In the genomic region with DNA sequence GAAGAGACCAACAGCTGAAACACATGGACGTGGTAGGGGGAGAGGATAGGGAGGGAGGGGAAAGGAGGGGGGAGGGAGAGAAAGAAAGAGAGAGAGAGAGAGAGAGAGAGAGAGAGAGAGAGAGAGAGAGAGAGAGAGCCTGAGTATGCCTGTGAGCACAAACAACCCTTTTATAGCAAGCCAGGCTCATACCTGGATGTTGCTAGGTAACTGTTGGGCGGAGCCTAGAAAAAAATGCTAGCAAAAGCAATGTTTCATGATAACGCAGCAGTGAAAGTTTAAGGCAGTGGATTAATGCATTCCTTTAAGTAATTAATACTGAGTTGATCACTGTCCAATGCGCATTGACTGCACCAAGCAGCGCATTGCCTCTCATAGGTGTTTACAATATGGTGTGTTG, we compare ENCODE assay signal across 29 mouse cellular contexts. TPM values are rescaled to one million over a fixed set of nuclear protein-coding genes. Genes with fewer than 3 reads are reported as not detected.
DNase-seq lines count a peak whose midpoint lies in the region; ATAC-seq and TF ChIP-seq lines count a peak whose summit lies in the region.
"Had no signal": no experiment of that assay in that cellular context is flagged by ENCODE, and none has a peak within 500 bp of the region (broad histone marks: within the 10 kb centered on the region; RNA-seq: fewer than 3 reads in every experiment).

No protein-coding gene starts in this region.

- TF ChIP-seq EP300 in stomach, postnatal 0 days (optimal IDR thresholded peaks at IDR 0.05): no peak
- TF ChIP-seq EP300 in liver, postnatal 0 days (IDR thresholded peaks at IDR 0.05; ENCODE audit: low read depth): no peak

- H3K9ac ChIP-seq in intestine, postnatal 0 days (ENCODE audit: low read depth, low read length): no peak overlapping the region
- H3K9ac ChIP-seq in stomach, postnatal 0 days (ENCODE audit: low read length): no peak overlapping the region
- no peak overlapping the region for H3K9ac ChIP-seq in liver, postnatal 0 days (replicated peaks)
- H3K9ac ChIP-seq: embryonic facial prominence, embryonic 13.5 days; hindbrain, embryonic 15.5 days; liver, embryonic 12.5 days; midbrain, embryonic 12.5 days; neural tube, embryonic 13.5 days had no signal

- no peaks in the 10 kb centered on the region for H3K4me1 ChIP-seq in kidney, adult 2 months (ENCODE audit: control insufficient read depth, insufficient read depth, low read length)
- H3K4me1 ChIP-seq in intestine, postnatal 0 days (replicated peaks; ENCODE audit: control insufficient read depth, insufficient read depth, low read length): no peaks in the 10 kb centered on the region
- no peaks in the 10 kb centered on the region for H3K4me1 ChIP-seq in stomach, postnatal 0 days (replicated peaks; ENCODE audit: control insufficient read depth, insufficient read depth)
- no peaks in the 10 kb centered on the region for H3K4me1 ChIP-seq in liver, postnatal 0 days (ENCODE audit: insufficient read depth)
- H3K4me1 ChIP-seq: hindbrain, embryonic 15.5 days; liver, embryonic 12.5 days; midbrain, embryonic 12.5 days; neural tube, embryonic 13.5 days had no signal

- no peak overlapping the region for H3K27ac ChIP-seq in kidney, adult 2 months (ENCODE audit: insufficient read depth, low read depth, low read length)
- H3K27ac ChIP-seq in intestine, postnatal 0 days (ENCODE audit: low read depth, low read length): no peak overlapping the region
- no peak overlapping the region for H3K27ac ChIP-seq in stomach, postnatal 0 days (replicated peaks)
- no peak overlapping the region for H3K27ac ChIP-seq in liver, postnatal 0 days (ENCODE audit: low read depth)
- H3K27ac ChIP-seq: embryonic facial prominence, embryonic 13.5 days; hindbrain, embryonic 15.5 days; liver, embryonic 12.5 days; midbrain, embryonic 12.5 days; neural tube, embryonic 13.5 days had no signal

- intact Hi-C loops in gastrocnemius, postnatal 36 days (cut with DNase I): no loop called here

- no peak for TF ChIP-seq CTCF in kidney, adult 2 months (conservative IDR thresholded peaks at IDR 0.05; ENCODE audit: insufficient read depth, insufficient read length, low read depth, low read length)
- TF ChIP-seq CTCF in intestine, postnatal 0 days (IDR thresholded peaks at IDR 0.05; ENCODE audit: low read depth): no peak
- TF ChIP-seq CTCF in stomach, postnatal 0 days (IDR thresholded peaks at IDR 0.05; ENCODE audit: low read depth): no peak
- TF ChIP-seq CTCF in liver, postnatal 0 days (IDR thresholded peaks at IDR 0.05; ENCODE audit: low read depth): no peak

- H3K9me3 ChIP-seq in intestine, postnatal 0 days (ENCODE audit: control insufficient read depth): no peaks in the 10 kb centered on the region
- H3K9me3 ChIP-seq in stomach, postnatal 0 days (ENCODE audit: control insufficient read depth, low read length): no peaks in the 10 kb centered on the region
- no peaks in the 10 kb centered on the region for H3K9me3 ChIP-seq in liver, postnatal 0 days (ENCODE audit: low read length)
- H3K9me3 ChIP-seq: embryonic facial prominence, embryonic 13.5 days; hindbrain, embryonic 15.5 days; liver, embryonic 12.5 days; neural tube, embryonic 13.5 days had no signal

- H3K36me3 ChIP-seq in kidney, adult 2 months (ENCODE audit: control insufficient read depth, insufficient read depth, low read length): no peaks in the 10 kb centered on the region
- no peaks in the 10 kb centered on the region for H3K36me3 ChIP-seq in intestine, postnatal 0 days (ENCODE audit: control insufficient read depth, insufficient read depth)
- no peaks in the 10 kb centered on the region for H3K36me3 ChIP-seq in stomach, postnatal 0 days (ENCODE audit: control insufficient read depth, insufficient read depth, low read length)
- H3K36me3 ChIP-seq in liver, postnatal 0 days (replicated peaks; ENCODE audit: insufficient read depth, low read length): no peaks in the 10 kb centered on the region
- H3K36me3 ChIP-seq: embryonic facial prominence, embryonic 13.5 days; hindbrain, embryonic 15.5 days; liver, embryonic 12.5 days; midbrain, embryonic 12.5 days; neural tube, embryonic 13.5 days had no signal

- DNase-seq in kidney, adult 2 months: peak; percentile 25
- no peak for DNase-seq in kidney, adult 11 months
- DNase-seq in lung, postnatal 10 days: peak; percentile 24
- DNase-seq in lung, postnatal 25 days (ENCODE audit: low spot score): no peak
- peak; percentile 48 for DNase-seq in stomach, postnatal 0 days (ENCODE audit: low spot score)
- DNase-seq in gastrocnemius, postnatal 36 days: no peak
- DNase-seq in liver, postnatal 0 days: no peak
- DNase-seq: adrenal gland, postnatal 10 days; cerebellum, adult 11-12 months; cerebellum, adult 9-11 months; gastrocnemius, postnatal 14 days; heart, adult 18-20 months; kidney, adult 18-20 months; layer of hippocampus, postnatal 36 days; left cerebral cortex, postnatal 4 days; thymus, adult 18-20 months; thymus, postnatal 25 days had no signal

- peak; percentile 60; the same call in 1 of the 2 replicates for ATAC-seq in intestine, postnatal 0 days
- ATAC-seq in stomach, postnatal 0 days (ENCODE audit: low FRiP score, low TSS enrichment): peak; percentile 49; the same call in 1 of the 2 replicates
- no peak for ATAC-seq in liver, postnatal 0 days
- ATAC-seq: forebrain, embryonic 16.5 days; liver, embryonic 12.5 days; Patski had no signal

- no peak for TF ChIP-seq POLR2A in kidney, adult 2 months (IDR thresholded peaks at IDR 0.05; ENCODE audit: low read depth, low read length)

- no peaks in the 10 kb centered on the region for H3K27me3 ChIP-seq in kidney, adult 2 months (replicated peaks; ENCODE audit: control insufficient read depth, insufficient read depth, low read length)
- no peaks in the 10 kb centered on the region for H3K27me3 ChIP-seq in intestine, postnatal 0 days (replicated peaks; ENCODE audit: control insufficient read depth, insufficient read depth, low read length)
- H3K27me3 ChIP-seq in stomach, postnatal 0 days (ENCODE audit: control insufficient read depth, insufficient read depth, low read length): no peaks in the 10 kb centered on the region
- H3K27me3 ChIP-seq in liver, postnatal 0 days (ENCODE audit: insufficient read depth, low read length): no peaks in the 10 kb centered on the region
- H3K27me3 ChIP-seq: embryonic facial prominence, embryonic 13.5 days; hindbrain, embryonic 15.5 days; liver, embryonic 12.5 days; midbrain, embryonic 12.5 days; neural tube, embryonic 13.5 days; Patski had no signal

- no peak overlapping the region for H3K4me3 ChIP-seq in kidney, adult 2 months (ENCODE audit: insufficient read depth, low read depth, low read length)
- no peak overlapping the region for H3K4me3 ChIP-seq in intestine, postnatal 0 days (ENCODE audit: low read depth, low read length)
- H3K4me3 ChIP-seq in stomach, postnatal 0 days (ENCODE audit: low read depth, low read length): no peak overlapping the region
- no peak overlapping the region for H3K4me3 ChIP-seq in liver, postnatal 0 days (ENCODE audit: low read depth, low read length)
- H3K4me3 ChIP-seq: embryonic facial prominence, embryonic 13.5 days; hindbrain, embryonic 15.5 days; liver, embryonic 12.5 days; midbrain, embryonic 12.5 days; neural tube, embryonic 13.5 days had no signal

- no peak overlapping the region for H3K4me2 ChIP-seq in intestine, postnatal 0 days (replicated peaks; ENCODE audit: low read depth)
- H3K4me2 ChIP-seq in stomach, postnatal 0 days (replicated peaks; ENCODE audit: low read depth): no peak overlapping the region
- no peak overlapping the region for H3K4me2 ChIP-seq in liver, postnatal 0 days (ENCODE audit: low read depth, low read length)
- H3K4me2 ChIP-seq: embryonic facial prominence, embryonic 13.5 days; heart, embryonic 11.5 days; hindbrain, embryonic 15.5 days; liver, embryonic 12.5 days; midbrain, embryonic 12.5 days; neural tube, embryonic 13.5 days had no signal

- 68% methylated on average over 5 of the region's 5 CpGs for WGBS in kidney, adult 2 months
- WGBS in intestine, postnatal 0 days: 43% methylated on average over 5 of the region's 5 CpGs
- 52% methylated on average over 5 of the region's 5 CpGs for WGBS in stomach, postnatal 0 days
- 84% methylated on average over 5 of the region's 5 CpGs for WGBS in liver, postnatal 0 days (ENCODE audit: insufficient replicate concordance)

RNA-seq across cellular contexts. Expression of a gene that starts 6.4 kb away (rescaled TPM):
- polyA plus RNA-seq in kidney, adult 2 months (2012; rRNA removed): 1.1 and 1.2 TPM in 2 replicates
- 0.12 and 0.31 TPM in 2 replicates for polyA plus RNA-seq in intestine, postnatal 0 days (2015; fragmentation: Nextera tagmentation; extraction: Ambion mirVana)
- polyA plus RNA-seq in stomach, postnatal 0 days (2015; fragmentation: Nextera tagmentation; extraction: Ambion mirVana): 0.07 and 0.21 TPM in 2 replicates
- total RNA-seq in gastrocnemius, postnatal 36 days (2021): not detected
- polyA plus RNA-seq in liver, postnatal 0 days (2015; fragmentation: Nextera tagmentation; extraction: Ambion mirVana): not detected in 2 replicates
- total RNA-seq: gastrocnemius, postnatal 14 days; heart, adult 18-20 months; hematopoietic stem cell, adult 5-6 weeks; layer of hippocampus, postnatal 36 days; MEL had no signal
- polyA plus RNA-seq: large intestine, adult 2 months; liver, embryonic 12.5 days had no signal

RNA-seq across cellular contexts. Expression of a gene that starts 6.8 kb away (rescaled TPM):
- 15.3 and 17.0 TPM in 2 replicates for polyA plus RNA-seq in kidney, adult 2 months (2012; rRNA removed)
- 20.0 and 20.3 TPM in 2 replicates for polyA plus RNA-seq in intestine, postnatal 0 days (2015; fragmentation: Nextera tagmentation; extraction: Ambion mirVana)
- polyA plus RNA-seq in stomach, postnatal 0 days (2015; fragmentation: Nextera tagmentation; extraction: Ambion mirVana): 26.7 and 29.7 TPM in 2 replicates
- total RNA-seq in gastrocnemius, postnatal 36 days (2021): 1 to 10 TPM; 3.5 to 3.7 TPM
- polyA plus RNA-seq in liver, postnatal 0 days (2015; fragmentation: Nextera tagmentation; extraction: Ambion mirVana): 7.7 and 7.9 TPM in 2 replicates

RNA-seq across cellular contexts. Expression of a gene that starts 18.3 kb away (rescaled TPM):
- 2.9 and 4.0 TPM in 2 replicates for polyA plus RNA-seq in kidney, adult 2 months (2012; rRNA removed)
- polyA plus RNA-seq in intestine, postnatal 0 days (2015; fragmentation: Nextera tagmentation; extraction: Ambion mirVana): 30.0 and 30.8 TPM in 2 replicates
- 56.8 and 67.1 TPM in 2 replicates for polyA plus RNA-seq in stomach, postnatal 0 days (2015; fragmentation: Nextera tagmentation; extraction: Ambion mirVana)
- 10 to 100 TPM in 1 of 2 experiments, 1 to 10 TPM in 1; 7.2 to 11.2 TPM for total RNA-seq in gastrocnemius, postnatal 36 days (2021)
- polyA plus RNA-seq in liver, postnatal 0 days (2015; fragmentation: Nextera tagmentation; extraction: Ambion mirVana): 6.5 and 7.9 TPM in 2 replicates

RNA-seq across cellular contexts. Expression of a gene that starts 20.4 kb away (rescaled TPM):
- polyA plus RNA-seq in kidney, adult 2 months (2012; rRNA removed): 22.3 and 23.9 TPM in 2 replicates
- 8.3 and 8.5 TPM in 2 replicates for polyA plus RNA-seq in intestine, postnatal 0 days (2015; fragmentation: Nextera tagmentation; extraction: Ambion mirVana)
- polyA plus RNA-seq in stomach, postnatal 0 days (2015; fragmentation: Nextera tagmentation; extraction: Ambion mirVana): 7.5 and 7.7 TPM in 2 replicates
- total RNA-seq in gastrocnemius, postnatal 36 days (2021): 1 to 10 TPM; 8.2 to 8.6 TPM
- polyA plus RNA-seq in liver, postnatal 0 days (2015; fragmentation: Nextera tagmentation; extraction: Ambion mirVana): 3.8 and 5.0 TPM in 2 replicates

Comparison
In these comparisons a context has a peak if more than half of its experiments do, and no peak if none do; other contexts are left out.
1. DNase-seq: peak in kidney, adult 2 months (single experiment), lung, postnatal 10 days (single experiment) and stomach, postnatal 0 days (single experiment); none in kidney, adult 11 months (single experiment), lung, postnatal 25 days (single experiment), gastrocnemius, postnatal 36 days (0 of 2) and liver, postnatal 0 days (single experiment).